Mouse (Mus musculus): ENCODE results near the gene Spag5. TPM values are rescaled to one million over a fixed set of nuclear protein-coding genes. Genes with fewer than 3 reads are reported as not detected.

The Spag5 gene
- polyA plus RNA-seq, 1 experiment from 2014 or later = 50.9 TPM

DNA sequence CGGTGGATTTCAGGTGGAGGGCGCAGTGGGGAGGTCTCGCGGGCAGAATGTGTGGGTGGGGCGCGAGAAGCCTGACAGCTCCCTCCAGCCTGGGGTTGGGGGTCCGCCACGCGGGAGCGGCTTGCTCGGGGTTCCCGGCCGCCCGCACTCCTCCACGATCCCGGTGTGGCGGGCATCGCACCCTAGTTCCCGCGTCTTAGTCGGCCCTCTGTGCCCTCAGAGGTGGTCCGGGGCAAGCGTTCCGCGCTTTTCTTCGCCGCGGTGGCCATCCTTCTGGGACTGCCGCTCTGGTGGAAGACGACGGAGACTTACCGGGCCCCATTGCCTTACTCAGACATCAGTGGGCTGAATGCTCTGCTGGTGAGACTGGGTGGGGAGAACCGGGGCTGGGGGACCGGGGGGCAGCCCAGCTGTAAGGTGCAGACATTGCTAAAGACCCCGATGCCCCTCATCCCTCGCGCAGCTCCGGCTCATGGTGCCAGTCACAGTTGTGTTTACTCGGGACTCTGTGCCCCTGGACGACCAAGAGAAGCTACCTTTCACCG is 27.3 kb downstream of the Spag5 start:
- Histone ChIP-seq H3K36me3 (ENCODE audit: control insufficient read depth, insufficient read depth, low read length) (peaks cover 6% of the 10 kb centered on the region), H3K27ac (ENCODE audit: low read depth, low read length) (no peak overlapping the region), H3K27me3 (ENCODE audit: control insufficient read depth, insufficient read depth, low read length) (no peaks in the 10 kb centered on the region), H3K4me1 (ENCODE audit: control insufficient read depth, insufficient read depth, low read length) (peaks cover 8% of the 10 kb centered on the region; the same call in 1 of the 2 replicates), H3K4me3 (ENCODE audit: low read length) (peak overlapping the region; percentile 91), H3K4me2 (replicated peaks; ENCODE audit: low read depth, low read length) (peak overlapping the region; percentile 91), H3K9ac (ENCODE audit: low read depth, low read length) (peak overlapping the region; percentile 85), H3K9me3 (ENCODE audit: control insufficient read depth, low read length) (no peaks in the 10 kb centered on the region)
- ATAC-seq (ENCODE audit: low FRiP score, low TSS enrichment) = peak; percentile 74
- under 1% methylated on average over 38 of the region's 41 CpGs for WGBS

DNA sequence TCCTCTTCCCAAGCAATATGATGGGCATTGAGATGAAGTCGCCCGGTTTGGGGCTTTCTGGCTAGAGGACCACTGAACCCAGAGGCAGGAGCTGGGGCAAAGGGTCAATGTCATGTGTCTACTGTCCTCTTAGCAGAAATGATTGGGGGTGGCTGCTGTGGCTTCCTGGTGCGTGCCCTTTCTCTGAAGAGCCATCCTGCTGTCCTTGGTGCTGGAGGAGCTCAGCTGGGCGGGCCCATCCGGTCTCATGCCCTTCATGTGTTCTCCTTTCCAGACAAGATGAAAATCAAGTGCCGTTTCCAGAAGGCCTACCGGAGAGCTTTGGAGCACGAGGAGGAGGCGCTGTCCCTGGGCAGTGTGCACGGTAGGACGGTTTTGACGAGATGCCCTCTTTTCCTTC is 31.3 kb downstream of the Spag5 start:
- no peak overlapping the region for H3K27ac ChIP-seq (ENCODE audit: low read depth, low read length)
- H3K4me3 ChIP-seq (ENCODE audit: low read length) = no peak overlapping the region
- H3K9ac ChIP-seq (ENCODE audit: low read depth, low read length) = no peak overlapping the region
- ATAC-seq (ENCODE audit: low FRiP score, low TSS enrichment) = no peak
- H3K4me2 ChIP-seq (replicated peaks; ENCODE audit: low read depth, low read length) = no peak overlapping the region
- WGBS = 90% methylated on average over 12 of the region's 12 CpGs
- H3K27me3 ChIP-seq (ENCODE audit: control insufficient read depth, insufficient read depth, low read length) = no peaks in the 10 kb centered on the region
- no peaks in the 10 kb centered on the region; the same call in 1 of the 2 replicates for H3K9me3 ChIP-seq (ENCODE audit: control insufficient read depth, low read length)
- peaks cover 24% of the 10 kb centered on the region for H3K36me3 ChIP-seq (ENCODE audit: control insufficient read depth, insufficient read depth, low read length)
- peaks cover 8% of the 10 kb centered on the region; the same call in 1 of the 2 replicates for H3K4me1 ChIP-seq (ENCODE audit: control insufficient read depth, insufficient read depth, low read length)

GRCm38 (mm10) chr11:78333992-78334391 is 32.7 kb downstream of the Spag5 start:
- peaks cover 4% of the 10 kb centered on the region; the same call in 1 of the 2 replicates for H3K4me1 ChIP-seq (ENCODE audit: control insufficient read depth, insufficient read depth, low read length)
- H3K27me3 ChIP-seq (ENCODE audit: control insufficient read depth, insufficient read depth, low read length) = no peaks in the 10 kb centered on the region
- H3K4me2 ChIP-seq (replicated peaks; ENCODE audit: low read depth, low read length) = no peak overlapping the region
- no peak for ATAC-seq (ENCODE audit: low FRiP score, low TSS enrichment)
- peaks cover 25% of the 10 kb centered on the region for H3K36me3 ChIP-seq (ENCODE audit: control insufficient read depth, insufficient read depth, low read length)
- H3K9me3 ChIP-seq (ENCODE audit: control insufficient read depth, low read length) = no peaks in the 10 kb centered on the region; the same call in 1 of the 2 replicates
- H3K9ac ChIP-seq (ENCODE audit: low read depth, low read length) = no peak overlapping the region
- H3K4me3 ChIP-seq (ENCODE audit: low read length) = no peak overlapping the region
- no peak overlapping the region for H3K27ac ChIP-seq (ENCODE audit: low read depth, low read length)
- WGBS = 77% methylated on average over 5 of the region's 5 CpGs

DNA sequence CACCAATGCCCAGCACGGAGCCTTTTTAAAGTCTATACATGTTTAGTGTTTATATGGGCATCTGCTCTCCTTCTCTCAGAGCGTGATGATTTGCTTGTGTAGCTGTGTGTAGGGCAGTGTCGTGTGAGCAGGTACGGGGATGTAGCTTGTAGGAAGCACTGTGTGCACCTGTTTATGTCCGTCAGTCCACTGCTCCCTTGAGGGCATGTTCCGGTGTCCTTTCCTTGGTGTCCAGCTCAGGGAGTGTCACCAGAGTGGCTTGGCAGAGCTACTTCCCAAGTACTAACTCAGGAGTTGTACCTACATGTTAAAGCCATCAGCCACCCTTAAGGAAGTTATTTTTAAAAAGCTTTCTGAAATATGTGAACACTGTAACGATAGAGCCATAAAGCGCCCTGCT is 35.7 kb downstream of the Spag5 start:
- no peaks in the 10 kb centered on the region; the same call in 1 of the 2 replicates for H3K9me3 ChIP-seq (ENCODE audit: control insufficient read depth, low read length)
- H3K36me3 ChIP-seq (ENCODE audit: control insufficient read depth, insufficient read depth, low read length) = peaks cover 34% of the 10 kb centered on the region
- no peak overlapping the region for H3K27ac ChIP-seq (ENCODE audit: low read depth, low read length)
- H3K4me1 ChIP-seq (ENCODE audit: control insufficient read depth, insufficient read depth, low read length) = no peaks in the 10 kb centered on the region
- 95% methylated on average over 8 of the region's 8 CpGs for WGBS
- no peak for ATAC-seq (ENCODE audit: low FRiP score, low TSS enrichment)
- no peaks in the 10 kb centered on the region for H3K27me3 ChIP-seq (ENCODE audit: control insufficient read depth, insufficient read depth, low read length)
- no peak overlapping the region for H3K4me3 ChIP-seq (ENCODE audit: low read length)
- H3K9ac ChIP-seq (ENCODE audit: low read depth, low read length) = no peak overlapping the region
- no peak overlapping the region for H3K4me2 ChIP-seq (replicated peaks; ENCODE audit: low read depth, low read length)

DNA sequence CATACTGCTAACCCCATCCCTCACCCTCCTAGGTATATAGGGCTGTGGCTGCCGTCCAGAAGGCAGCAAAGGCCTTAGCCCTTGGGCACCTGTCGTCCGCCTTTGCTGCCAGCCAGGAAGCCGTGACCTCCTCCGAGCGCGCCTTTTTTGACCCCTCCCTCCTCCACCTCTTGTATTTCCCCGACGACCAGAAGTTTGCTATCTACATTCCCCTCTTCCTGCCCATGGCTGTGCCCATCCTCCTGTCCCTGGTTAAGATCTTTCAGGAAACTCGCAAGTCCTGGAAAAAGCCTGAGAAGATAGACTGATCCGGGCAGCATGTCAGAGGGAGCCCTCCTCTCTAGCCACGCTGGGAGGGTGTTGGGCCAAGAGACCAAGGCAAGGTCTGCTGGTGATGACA is 40.4 kb downstream of the Spag5 start:
- no peak overlapping the region for H3K27ac ChIP-seq (ENCODE audit: low read depth, low read length)
- H3K9ac ChIP-seq (ENCODE audit: low read depth, low read length) = no peak overlapping the region
- WGBS = 72% methylated on average over 12 of the region's 12 CpGs
- H3K4me1 ChIP-seq (ENCODE audit: control insufficient read depth, insufficient read depth, low read length) = peaks cover 24% of the 10 kb centered on the region
- H3K4me2 ChIP-seq (replicated peaks; ENCODE audit: low read depth, low read length) = no peak overlapping the region
- H3K4me3 ChIP-seq (ENCODE audit: low read length) = no peak overlapping the region
- no peaks in the 10 kb centered on the region for H3K27me3 ChIP-seq (ENCODE audit: control insufficient read depth, insufficient read depth, low read length)
- peaks cover 17% of the 10 kb centered on the region; the same call in 1 of the 2 replicates for H3K36me3 ChIP-seq (ENCODE audit: control insufficient read depth, insufficient read depth, low read length)
- ATAC-seq (ENCODE audit: low FRiP score, low TSS enrichment) = no peak
- H3K9me3 ChIP-seq (ENCODE audit: control insufficient read depth, low read length) = no peaks in the 10 kb centered on the region

GRCm38 (mm10) chr11:78343381-78344327 is 42.3 kb downstream of the Spag5 start, which contains the start of gene Unc119:
Unc119 (plus strand) TSS chr11:78343482.
- Histone ChIP-seq H3K4me2 (replicated peaks; ENCODE audit: low read depth, low read length) (peak within 1 kb of the TSS; percentile 88), H3K27me3 (ENCODE audit: control insufficient read depth, insufficient read depth, low read length) (no peaks in the 10 kb centered on the region), H3K9me3 (ENCODE audit: control insufficient read depth, low read length) (no peaks in the 10 kb centered on the region), H3K4me1 (ENCODE audit: control insufficient read depth, insufficient read depth, low read length) (peaks cover 24% of the 10 kb centered on the region), H3K9ac (ENCODE audit: low read depth, low read length) (peak within 1 kb of the TSS; percentile 82), H3K4me3 (ENCODE audit: low read length) (peak within 1 kb of the TSS; percentile 87), H3K36me3 (ENCODE audit: control insufficient read depth, insufficient read depth, low read length) (peaks cover 16% of the 10 kb centered on the region; the same call in 1 of the 2 replicates), H3K27ac (ENCODE audit: low read depth, low read length) (peak within 1 kb of the TSS; percentile 77)
- peak; percentile 87 for ATAC-seq (ENCODE audit: low FRiP score, low TSS enrichment)
- 2% methylated on average over 49 of the region's 66 CpGs for WGBS

- Histone ChIP-seq H3K4me2 (replicated peaks; ENCODE audit: low read depth, low read length) (peak overlapping the region; percentile 88), H3K36me3 (ENCODE audit: control insufficient read depth, insufficient read depth, low read length) (peaks cover 17% of the 10 kb centered on the region; the same call in 1 of the 2 replicates), H3K27me3 (ENCODE audit: control insufficient read depth, insufficient read depth, low read length) (no peaks in the 10 kb centered on the region), H3K9ac (ENCODE audit: low read depth, low read length) (peak overlapping the region; percentile 82), H3K4me1 (ENCODE audit: control insufficient read depth, insufficient read depth, low read length) (peaks cover 24% of the 10 kb centered on the region), H3K9me3 (ENCODE audit: control insufficient read depth, low read length) (no peaks in the 10 kb centered on the region), H3K27ac (ENCODE audit: low read depth, low read length) (peak overlapping the region; percentile 38; the same call in 1 of the 2 replicates), H3K4me3 (ENCODE audit: low read length) (peak overlapping the region; percentile 87)
- 79% methylated on average over 6 of the region's 6 CpGs for WGBS
- no peak for ATAC-seq (ENCODE audit: low FRiP score, low TSS enrichment)
These were observed 43.1 kb downstream of the Spag5 start for GRCm38 (mm10) chr11:78344328-78344889.

DNA sequence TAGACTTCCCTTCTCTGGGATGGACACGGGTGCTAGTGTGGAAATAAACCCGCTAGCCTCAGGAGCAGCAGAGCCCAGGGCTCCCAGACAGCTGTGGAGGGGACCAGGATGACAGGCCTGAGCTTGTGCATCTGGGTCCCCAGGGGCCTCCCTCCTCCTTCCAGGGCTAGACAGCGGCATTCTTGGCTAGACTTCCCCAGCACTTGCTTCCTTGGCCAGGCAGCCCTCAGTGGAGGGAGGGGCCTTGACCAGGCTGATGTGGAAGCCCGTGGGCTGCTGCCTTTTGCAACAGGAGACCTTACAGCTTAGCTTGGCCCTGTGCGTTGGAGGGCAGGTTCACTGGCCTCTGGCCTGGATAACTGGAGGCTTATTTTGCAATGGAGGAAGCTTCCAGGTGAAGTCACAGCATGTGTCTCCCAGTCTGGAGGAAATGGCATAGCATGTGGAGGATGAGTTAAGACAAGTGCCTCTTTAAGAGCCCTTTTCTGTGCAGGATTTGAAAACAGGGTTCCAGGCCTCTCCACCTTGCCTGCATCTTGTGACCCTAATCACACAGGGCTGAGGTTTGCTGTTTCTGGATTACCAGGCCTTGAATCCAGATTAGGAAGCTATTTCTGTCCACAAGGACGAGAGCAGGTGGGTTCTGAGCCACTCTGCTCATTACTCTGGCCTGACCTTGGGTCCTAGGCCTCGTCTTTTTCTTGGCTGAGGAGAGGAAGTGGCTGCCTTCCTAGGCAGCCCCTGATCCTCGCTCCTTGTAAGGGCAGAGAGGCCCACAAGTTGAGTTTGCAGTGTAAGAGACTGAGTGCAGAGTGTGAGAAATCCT is 43.8 kb downstream of the Spag5 start:
- peak overlapping the region; percentile 88 for H3K4me2 ChIP-seq (replicated peaks; ENCODE audit: low read depth, low read length)
- ATAC-seq (ENCODE audit: low FRiP score, low TSS enrichment) = no peak
- H3K27me3 ChIP-seq (ENCODE audit: control insufficient read depth, insufficient read depth, low read length) = no peaks in the 10 kb centered on the region
- H3K4me3 ChIP-seq (ENCODE audit: low read length) = peak overlapping the region; percentile 87
- H3K9me3 ChIP-seq (ENCODE audit: control insufficient read depth, low read length) = no peaks in the 10 kb centered on the region
- peak overlapping the region; percentile 37 for H3K9ac ChIP-seq (ENCODE audit: low read depth, low read length)
- peaks cover 24% of the 10 kb centered on the region for H3K4me1 ChIP-seq (ENCODE audit: control insufficient read depth, insufficient read depth, low read length)
- peaks cover 11% of the 10 kb centered on the region; the same call in 1 of the 2 replicates for H3K36me3 ChIP-seq (ENCODE audit: control insufficient read depth, insufficient read depth, low read length)
- 40% methylated on average over 8 of the region's 8 CpGs for WGBS
- no peak overlapping the region for H3K27ac ChIP-seq (ENCODE audit: low read depth, low read length)

All from kidney, embryonic 14.5 days (tissue).